In the genomic region with DNA sequence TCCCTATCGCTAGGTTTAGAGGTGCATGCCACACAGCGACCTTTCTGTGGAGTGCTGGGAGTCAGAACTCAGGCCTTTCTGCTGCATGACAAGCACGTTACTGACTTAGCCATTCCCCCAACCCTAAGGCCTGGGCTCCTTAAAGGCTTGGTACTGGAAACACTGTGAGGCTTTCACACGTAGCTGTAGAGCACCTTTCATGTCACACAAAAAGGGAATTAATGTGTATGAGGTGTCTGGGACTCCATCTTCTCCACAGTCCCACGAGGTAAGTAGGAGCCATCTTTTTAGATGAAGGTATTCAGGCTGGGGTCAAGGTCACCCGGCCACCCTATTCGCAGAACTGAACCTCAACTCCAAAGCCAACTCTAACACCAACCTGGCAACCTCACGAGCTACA, we compare ENCODE assay signal across 22 mouse cellular contexts. TPM values are rescaled to one million over a fixed set of nuclear protein-coding genes. Genes with fewer than 3 reads are reported as not detected.
DNase-seq lines count a peak whose midpoint lies in the region; ATAC-seq and TF ChIP-seq lines count a peak whose summit lies in the region.
"Had no signal": no experiment of that assay in that cellular context is flagged by ENCODE, and none has a peak within 500 bp of the region (broad histone marks: within the 10 kb centered on the region; RNA-seq: fewer than 3 reads in every experiment).

No protein-coding gene starts in this region.

- H3K36me3 ChIP-seq in heart, embryonic 12.5 days = no peaks in the 10 kb centered on the region
- H3K36me3 ChIP-seq in kidney, postnatal 0 days (ENCODE audit: insufficient read depth, low read length) = no peaks in the 10 kb centered on the region
- H3K36me3 ChIP-seq in stomach, embryonic 15.5 days = no peaks in the 10 kb centered on the region
- no peaks in the 10 kb centered on the region for H3K36me3 ChIP-seq in stomach, postnatal 0 days (ENCODE audit: control insufficient read depth, insufficient read depth, low read length)
- H3K36me3 ChIP-seq: forebrain, embryonic 12.5 days; hindbrain, embryonic 12.5 days; liver, embryonic 12.5 days; midbrain, embryonic 15.5 days; neural tube, embryonic 15.5 days had no signal

- no peak for ATAC-seq in heart, embryonic 12.5 days (ENCODE audit: insufficient number of reproducible peaks, low FRiP score)
- ATAC-seq in kidney, postnatal 0 days (replicated peaks; ENCODE audit: low FRiP score, low read depth) = no peak
- ATAC-seq in stomach, embryonic 15.5 days (ENCODE audit: insufficient read depth, low FRiP score, low read depth) = no peak
- ATAC-seq in stomach, postnatal 0 days (ENCODE audit: low FRiP score, low TSS enrichment) = no peak

- H3K4me3 ChIP-seq in heart, embryonic 12.5 days = no peak overlapping the region
- H3K4me3 ChIP-seq in kidney, postnatal 0 days (replicated peaks; ENCODE audit: low read depth, low read length) = no peak overlapping the region
- no peak overlapping the region for H3K4me3 ChIP-seq in stomach, embryonic 15.5 days (replicated peaks)
- H3K4me3 ChIP-seq in stomach, postnatal 0 days (ENCODE audit: low read depth, low read length) = no peak overlapping the region
- H3K4me3 ChIP-seq: forebrain, embryonic 12.5 days; hindbrain, embryonic 12.5 days; left cerebral cortex, adult 2 months; liver, embryonic 12.5 days; midbrain, embryonic 15.5 days; neural tube, embryonic 15.5 days had no signal

- TF ChIP-seq CTCF in kidney, postnatal 0 days (IDR thresholded peaks at IDR 0.05; ENCODE audit: low read depth) = no peak
- no peak for TF ChIP-seq CTCF in stomach, postnatal 0 days (IDR thresholded peaks at IDR 0.05; ENCODE audit: low read depth)

- DNase-seq in heart, postnatal 10 days = no peak
- no peak for DNase-seq in kidney, postnatal 0 days (ENCODE audit: low spot score)
- no peak for DNase-seq in kidney, postnatal 25 days
- no peak for DNase-seq in stomach, postnatal 0 days (ENCODE audit: low spot score)
- no peak for DNase-seq in testis, postnatal 14 days (ENCODE audit: low spot score)
- DNase-seq: cerebellum, postnatal 25 days; layer of hippocampus, adult 9-11 months; left cerebral cortex, postnatal 4 days; right cerebral cortex, postnatal 14 days; spleen, adult 18-20 months had no signal

- no peak overlapping the region for H3K9ac ChIP-seq in heart, embryonic 12.5 days
- H3K9ac ChIP-seq in kidney, postnatal 0 days (ENCODE audit: low read depth, low read length) = no peak overlapping the region
- H3K9ac ChIP-seq in stomach, embryonic 15.5 days = no peak overlapping the region
- no peak overlapping the region for H3K9ac ChIP-seq in stomach, postnatal 0 days (ENCODE audit: low read length)
- H3K9ac ChIP-seq: forebrain, embryonic 12.5 days; hindbrain, embryonic 12.5 days; liver, embryonic 12.5 days; midbrain, embryonic 15.5 days; neural tube, embryonic 15.5 days had no signal

- WGBS in heart, embryonic 12.5 days = 86% methylated on average over 8 of the region's 8 CpGs
- WGBS in kidney, postnatal 0 days = 88% methylated on average over 8 of the region's 8 CpGs
- WGBS in stomach, embryonic 15.5 days = 79% methylated on average over 8 of the region's 8 CpGs
- 82% methylated on average over 8 of the region's 8 CpGs for WGBS in stomach, postnatal 0 days

- intact Hi-C loops in heart, postnatal 10 days (cut with DNase I) = loop anchor here (1.0 to 10.0 kb wide), 5 partner anchors 107 to 603 kb away; no protein-coding TSS in a partner anchor

- no peak for TF ChIP-seq EP300 in stomach, postnatal 0 days (optimal IDR thresholded peaks at IDR 0.05)

- peaks cover 35% of the 10 kb centered on the region for H3K4me1 ChIP-seq in heart, embryonic 12.5 days (replicated peaks)
- H3K4me1 ChIP-seq in kidney, postnatal 0 days (replicated peaks; ENCODE audit: insufficient read depth, low read length) = peaks cover 24% of the 10 kb centered on the region
- H3K4me1 ChIP-seq in stomach, embryonic 15.5 days = peaks cover 23% of the 10 kb centered on the region
- H3K4me1 ChIP-seq in stomach, postnatal 0 days (replicated peaks; ENCODE audit: control insufficient read depth, insufficient read depth) = peaks cover 3% of the 10 kb centered on the region
- H3K4me1 ChIP-seq: liver, embryonic 12.5 days had no signal

- no peaks in the 10 kb centered on the region for H3K9me3 ChIP-seq in heart, embryonic 12.5 days (replicated peaks)
- no peaks in the 10 kb centered on the region for H3K9me3 ChIP-seq in kidney, postnatal 0 days (replicated peaks; ENCODE audit: low read length)
- no peaks in the 10 kb centered on the region for H3K9me3 ChIP-seq in stomach, embryonic 15.5 days
- no peaks in the 10 kb centered on the region for H3K9me3 ChIP-seq in stomach, postnatal 0 days (ENCODE audit: control insufficient read depth, low read length)
- H3K9me3 ChIP-seq: forebrain, embryonic 12.5 days; hindbrain, embryonic 12.5 days; liver, embryonic 12.5 days; midbrain, embryonic 15.5 days; neural tube, embryonic 15.5 days had no signal

- H3K4me2 ChIP-seq in heart, embryonic 12.5 days = no peak overlapping the region
- H3K4me2 ChIP-seq in kidney, postnatal 0 days (ENCODE audit: low read length) = no peak overlapping the region
- H3K4me2 ChIP-seq in stomach, embryonic 15.5 days = no peak overlapping the region
- no peak overlapping the region for H3K4me2 ChIP-seq in stomach, postnatal 0 days (replicated peaks; ENCODE audit: low read depth)
- H3K4me2 ChIP-seq: forebrain, embryonic 12.5 days; hindbrain, embryonic 12.5 days; liver, embryonic 12.5 days; midbrain, embryonic 15.5 days; neural tube, embryonic 15.5 days had no signal

- H3K27me3 ChIP-seq in heart, embryonic 12.5 days (replicated peaks) = peaks cover 12% of the 10 kb centered on the region
- 0 out of 2 replicates have a peak, but pooled peaks cover 3% of the 10 kb centered on the region for H3K27me3 ChIP-seq in kidney, postnatal 0 days (ENCODE audit: insufficient read depth, low read length)
- H3K27me3 ChIP-seq in stomach, embryonic 15.5 days (replicated peaks) = no peaks in the 10 kb centered on the region
- H3K27me3 ChIP-seq in stomach, postnatal 0 days (ENCODE audit: control insufficient read depth, insufficient read depth, low read length) = no peaks in the 10 kb centered on the region
- H3K27me3 ChIP-seq: hindbrain, embryonic 12.5 days; neural tube, embryonic 15.5 days had no signal

- peak overlapping the region; percentile 72; the same call in 1 of the 2 replicates for H3K27ac ChIP-seq in heart, embryonic 12.5 days (ENCODE audit: poor library complexity, severe bottlenecking)
- peak overlapping the region; percentile 83; the same call in 1 of the 2 replicates for H3K27ac ChIP-seq in kidney, postnatal 0 days
- H3K27ac ChIP-seq in stomach, embryonic 15.5 days = peak overlapping the region; percentile 76; the same call in 1 of the 2 replicates
- no peak overlapping the region for H3K27ac ChIP-seq in stomach, postnatal 0 days (replicated peaks)
- H3K27ac ChIP-seq: forebrain, embryonic 12.5 days; hindbrain, embryonic 12.5 days; left cerebral cortex, adult 2 months; midbrain, embryonic 15.5 days; neural tube, embryonic 15.5 days had no signal

RNA-seq across cellular contexts. Expression of a gene that starts 7.2 kb away (rescaled TPM):
- 7.5 TPM in 2 replicates for polyA plus RNA-seq in heart, embryonic 12.5 days (2016; fragmentation: Nextera tagmentation; extraction: Ambion mirVana)
- 10 to 100 TPM; 17.9 to 18.7 TPM for total RNA-seq in heart, postnatal 10 days (2021)
- 13.8 and 15.1 TPM in 2 replicates for polyA plus RNA-seq in kidney, postnatal 0 days (2015; fragmentation: Nextera tagmentation; extraction: Ambion mirVana)
- 9.8 TPM in 2 replicates for polyA plus RNA-seq in stomach, embryonic 15.5 days (2015; fragmentation: Nextera tagmentation; extraction: Ambion mirVana)
- polyA plus RNA-seq in stomach, postnatal 0 days (2015; fragmentation: Nextera tagmentation; extraction: Ambion mirVana) = 3.6 and 6.0 TPM in 2 replicates
- total RNA-seq: megakaryocyte-erythroid progenitor cell, adult 5-6 weeks had no signal

RNA-seq across cellular contexts. Expression of a gene that starts 41.6 kb away (rescaled TPM):
- polyA plus RNA-seq in heart, embryonic 12.5 days (2016; fragmentation: Nextera tagmentation; extraction: Ambion mirVana) = not detected in 2 replicates
- total RNA-seq in heart, postnatal 10 days (2021) = under 1 TPM; 0.12 to 0.41 TPM
- not detected in 2 replicates for polyA plus RNA-seq in kidney, postnatal 0 days (2015; fragmentation: Nextera tagmentation; extraction: Ambion mirVana)
- 0.09 TPM in 1 of 2 replicates, not detected in the other for polyA plus RNA-seq in stomach, embryonic 15.5 days (2015; fragmentation: Nextera tagmentation; extraction: Ambion mirVana)
- 0.02 TPM in 1 of 2 replicates, not detected in the other for polyA plus RNA-seq in stomach, postnatal 0 days (2015; fragmentation: Nextera tagmentation; extraction: Ambion mirVana)
- total RNA-seq: adrenal gland, postnatal 36 days; left cerebral cortex, adult 2 months; megakaryocyte-erythroid progenitor cell, adult 5-6 weeks had no signal
- polyA plus RNA-seq: C2C12; forebrain, embryonic 12.5 days; liver, embryonic 12.5 days; midbrain, embryonic 15.5 days; thymus, postnatal 0 days had no signal
